Mouse (Mus musculus) cerebellum, adult (tissue): ENCODE results near the gene Slc5a4b.

Experiments
- ATAC-seq: cut with Nextera tagmentation; 2 replicates; pipeline ENCODE4 v1.9.2; 2017; ENCODE audit warnings: mild to moderate bottlenecking, moderate library complexity, mixed read lengths; ENCODE audit not compliant: insufficient number of reproducible peaks, low FRiP score, low TSS enrichment

Gene Slc5a4b

GRCm38 (mm10) chr10:76046754-76047153, 64.0 kb downstream of the Slc5a4b start:
- no peak for ATAC-seq

- ATAC-seq, result no peak
Observed at GRCm38 (mm10) chr10:76045343-76045742, 65.4 kb downstream of the Slc5a4b start.

DNA sequence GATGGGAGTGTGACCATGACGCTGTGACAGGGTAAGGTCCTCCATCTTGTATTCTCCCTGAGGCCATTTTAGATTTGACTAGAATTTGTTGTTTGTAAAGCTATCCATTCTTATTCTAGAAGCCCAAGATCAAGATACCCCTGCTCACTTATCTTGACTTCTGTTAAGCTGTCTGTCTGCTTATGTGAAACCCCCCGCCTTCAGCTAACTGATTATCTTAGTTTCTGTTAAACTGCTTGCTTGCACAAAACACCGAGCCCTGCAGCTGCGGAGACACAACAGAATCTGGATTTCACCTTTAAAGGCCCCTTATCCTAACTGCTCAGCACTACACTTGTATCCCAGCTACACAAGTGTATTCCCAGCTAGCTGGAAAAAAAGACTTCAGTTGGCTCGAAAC, 73.8 kb downstream of the Slc5a4b start:
- no peak for ATAC-seq

- ATAC-seq, result no peak
Observed at GRCm38 (mm10) chr10:76035277-76035676, 75.5 kb downstream of the Slc5a4b start.

GRCm38 (mm10) chr10:76034001-76034600, 76.7 kb downstream of the Slc5a4b start:
- no peak for ATAC-seq

DNA sequence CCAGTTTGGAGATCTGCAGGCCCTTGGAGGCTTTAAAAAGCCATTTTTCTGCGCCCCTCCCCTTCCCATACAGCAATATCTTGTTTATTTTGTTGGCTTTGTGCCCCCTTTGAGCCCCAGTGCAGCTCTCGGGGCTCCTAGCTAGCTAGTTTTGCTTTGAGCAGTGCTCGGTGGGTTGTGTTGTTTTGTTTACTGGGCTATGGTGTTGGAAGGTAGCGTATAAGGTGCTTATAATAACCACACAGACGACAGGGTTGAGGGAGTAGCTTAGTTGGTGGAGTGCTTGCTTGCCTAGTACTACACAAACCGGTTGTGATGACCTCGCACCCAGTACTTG, 77.7 kb downstream of the Slc5a4b start:
- ATAC-seq, result no peak

DNA sequence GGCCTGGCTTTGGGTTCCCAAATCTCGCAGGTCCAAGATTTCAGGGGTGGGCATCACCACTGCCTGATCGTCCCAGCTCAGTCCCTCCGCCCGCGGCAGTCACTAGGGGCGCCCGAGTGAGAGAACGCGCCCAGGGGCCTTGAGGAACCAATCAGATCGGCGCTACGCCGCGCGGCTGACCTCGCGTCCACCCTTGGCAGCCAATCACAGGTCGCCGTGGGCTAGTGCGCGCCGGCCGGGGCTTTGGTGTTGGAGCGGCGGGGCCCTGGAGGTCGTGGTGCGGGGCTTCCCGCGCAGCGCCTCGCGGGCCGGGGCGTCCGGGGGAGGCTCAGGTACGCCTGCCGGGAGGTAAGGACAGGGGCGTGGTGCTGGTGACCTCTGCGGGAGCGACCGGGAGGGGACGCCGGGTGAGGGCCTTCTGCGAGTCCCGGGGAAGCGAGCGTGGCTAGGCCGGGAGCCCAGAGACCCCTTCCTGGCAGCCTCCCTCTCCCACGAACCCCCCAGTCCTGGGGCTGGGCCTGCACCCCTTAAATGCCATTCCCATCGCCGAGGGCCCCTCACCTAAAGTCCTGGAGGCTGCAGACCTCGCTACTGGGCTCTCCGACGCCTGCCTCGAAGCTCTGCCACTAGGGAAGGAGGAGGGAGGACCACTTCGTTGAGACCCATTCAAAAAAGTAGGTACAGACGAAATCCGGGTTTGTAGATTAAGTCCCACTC, 78.2 kb downstream of the Slc5a4b start, which contains the start of gene Zfp280b:
Gene Zfp280b (plus strand): TSS at position 249 of the 717 bp plus-strand sequence.
- ATAC-seq, result peak; percentile 99

DNA sequence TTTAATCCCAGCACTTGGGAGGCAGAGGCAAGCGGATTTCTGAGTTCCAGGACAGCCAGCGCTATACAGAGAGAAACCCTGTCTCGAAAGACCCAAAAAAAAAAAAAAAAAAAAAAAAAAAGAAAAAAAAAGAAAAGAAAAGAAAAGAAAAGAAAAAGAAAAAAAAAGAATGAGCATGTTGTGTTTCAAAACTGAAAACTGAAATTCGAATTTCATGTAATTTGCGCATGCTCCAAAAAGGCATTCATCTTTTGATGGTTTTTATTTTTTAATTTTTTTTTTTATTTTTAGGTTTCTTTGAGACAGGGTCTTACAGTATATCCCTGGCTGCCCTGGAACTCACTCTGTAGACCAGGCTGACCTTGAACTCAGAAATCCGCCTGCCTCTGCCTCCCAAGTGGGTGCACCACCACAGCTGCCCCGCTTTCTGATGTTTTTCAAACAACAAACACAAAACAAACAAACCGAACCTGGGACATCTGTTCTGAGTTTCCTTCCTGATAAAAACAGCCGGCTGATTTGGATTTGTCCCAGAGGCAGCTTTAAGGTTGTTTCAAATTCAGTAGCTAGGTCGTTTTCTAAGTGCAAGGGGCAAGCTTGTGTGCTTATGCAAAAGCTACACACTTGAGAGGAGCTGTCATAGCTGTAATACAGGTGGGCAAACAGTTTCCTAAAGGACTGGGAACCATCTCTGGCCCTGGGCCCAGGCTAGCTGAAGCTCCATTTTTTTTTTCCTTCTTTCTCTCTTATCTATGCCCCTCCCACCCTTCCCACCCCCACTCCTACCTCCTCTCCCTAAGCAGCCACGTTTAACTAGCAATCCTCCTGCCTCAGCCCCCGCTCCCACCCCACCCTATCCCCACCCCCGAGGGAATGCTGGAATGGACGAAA, 79.0 kb downstream of the Slc5a4b start:
- no peak for ATAC-seq

- no peak for ATAC-seq
Observed at GRCm38 (mm10) chr10:76030496-76030895, 80.3 kb downstream of the Slc5a4b start.

GRCm38 (mm10) chr10:76029276-76029675, 81.5 kb downstream of the Slc5a4b start:
- no peak for ATAC-seq

GRCm38 (mm10) chr10:76028396-76028795, 82.4 kb downstream of the Slc5a4b start:
- ATAC-seq, result no peak

- no peak for ATAC-seq
Observed at GRCm38 (mm10) chr10:76028016-76028366, 82.8 kb downstream of the Slc5a4b start.

DNA sequence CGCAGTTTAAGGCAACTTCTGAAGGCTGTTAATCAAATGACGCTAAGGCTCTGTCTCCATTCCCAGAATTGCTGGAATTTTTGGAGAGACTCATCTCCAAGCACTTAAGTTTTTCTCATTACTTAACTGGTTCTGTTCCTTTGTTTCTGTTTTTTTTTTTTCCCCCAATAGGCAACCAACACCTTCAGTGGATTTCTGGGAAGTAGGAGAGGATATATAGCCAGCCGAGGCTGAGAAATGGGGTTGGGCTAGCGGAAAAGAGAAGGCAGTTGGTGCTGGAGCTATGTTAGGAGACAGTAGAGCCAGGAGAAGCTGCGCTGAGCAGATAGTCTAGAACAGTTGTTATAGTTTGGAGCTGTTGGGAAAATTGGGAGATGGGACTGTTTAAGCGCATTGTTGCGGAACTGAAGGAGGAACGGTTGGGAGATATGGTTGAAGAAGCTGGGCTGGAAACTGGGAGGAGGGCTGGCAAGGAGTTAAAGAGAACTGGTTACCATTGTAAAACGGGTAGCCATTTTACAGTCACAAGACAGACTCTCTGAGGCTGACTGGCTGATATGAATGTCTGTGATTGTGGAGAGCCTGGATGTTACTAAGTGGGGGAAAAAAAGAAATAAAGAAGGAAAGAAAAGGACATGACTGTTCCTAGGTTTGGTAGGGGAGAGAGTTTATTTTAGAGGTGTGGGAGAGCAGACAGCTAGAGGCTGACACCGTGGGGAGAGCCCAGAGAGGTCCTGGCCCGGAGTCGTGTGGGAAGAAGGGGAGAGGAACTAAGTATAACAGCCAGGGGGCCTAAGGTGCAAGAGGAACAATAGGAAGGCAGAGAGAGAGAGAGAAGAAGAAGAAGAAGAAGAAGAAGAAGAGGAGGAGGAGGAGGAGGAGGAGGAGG, 83.4 kb downstream of the Slc5a4b start:
- no peak for ATAC-seq

GRCm38 (mm10) chr10:76025470-76026190, 85.1 kb downstream of the Slc5a4b start:
- ATAC-seq, result no peak

GRCm38 (mm10) chr10:76023921-76024320, 86.8 kb downstream of the Slc5a4b start:
- ATAC-seq, result no peak

- no peak for ATAC-seq
Observed at GRCm38 (mm10) chr10:76021728-76022127, 89.0 kb downstream of the Slc5a4b start.

- ATAC-seq, result no peak
Observed at GRCm38 (mm10) chr10:76016886-76017285, 93.9 kb downstream of the Slc5a4b start.

DNA sequence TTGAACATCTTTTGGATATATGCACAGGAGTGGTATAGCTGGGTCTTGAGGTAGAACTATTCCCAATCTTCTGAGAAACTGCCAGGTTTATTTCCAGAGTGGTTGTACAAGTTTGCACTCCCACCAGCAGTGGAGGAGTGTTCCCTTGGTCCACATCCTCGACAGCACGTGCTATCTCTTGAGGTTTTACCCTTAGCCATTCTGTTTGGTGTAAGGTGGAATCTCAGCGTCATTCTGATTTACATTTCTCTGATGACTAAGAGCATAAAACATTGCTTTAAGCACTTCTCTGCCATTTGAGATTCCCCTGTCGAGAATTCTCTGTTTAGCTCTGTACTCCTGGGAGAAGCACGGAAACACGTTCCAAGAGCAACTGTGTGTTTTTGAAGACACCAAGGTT, 97.8 kb downstream of the Slc5a4b start:
- ATAC-seq, result no peak

DNA sequence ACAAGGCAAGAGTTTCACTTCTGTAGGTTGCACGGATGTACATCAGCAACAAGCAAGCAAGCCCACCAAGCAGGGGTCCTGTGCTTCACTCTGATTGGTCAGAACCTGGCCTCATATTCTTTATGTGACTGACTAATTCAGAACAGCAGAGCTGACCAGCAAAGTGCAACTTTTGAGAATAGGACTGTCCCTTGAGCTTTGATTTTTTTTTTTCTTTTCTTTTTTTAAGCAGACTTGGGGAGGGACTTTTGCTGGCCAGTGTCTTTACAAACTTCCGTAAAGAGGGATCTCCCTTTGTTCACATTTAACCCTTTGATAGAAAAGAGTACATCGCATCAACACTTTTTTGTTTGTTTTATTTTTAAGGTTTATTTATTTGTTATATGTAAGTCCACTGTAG, 100.9 kb downstream of the Slc5a4b start:
- ATAC-seq, result no peak
